Mouse (Mus musculus) embryo, embryonic 11.5 days (tissue): ENCODE measurements around the gene Vmn2r63.
"Not testable (repeated sequence)": the region's sequence is repeated elsewhere in the genome, so short reads cannot be mapped to it uniquely, and the experiment has no call there.

Experiments used
- DNase-seq: peaks from one replicate; pipeline ENCODE4 v3.0.0-alpha.2; 2012; ENCODE audit warnings: low read depth, low spot score

Gene Vmn2r63

DNA sequence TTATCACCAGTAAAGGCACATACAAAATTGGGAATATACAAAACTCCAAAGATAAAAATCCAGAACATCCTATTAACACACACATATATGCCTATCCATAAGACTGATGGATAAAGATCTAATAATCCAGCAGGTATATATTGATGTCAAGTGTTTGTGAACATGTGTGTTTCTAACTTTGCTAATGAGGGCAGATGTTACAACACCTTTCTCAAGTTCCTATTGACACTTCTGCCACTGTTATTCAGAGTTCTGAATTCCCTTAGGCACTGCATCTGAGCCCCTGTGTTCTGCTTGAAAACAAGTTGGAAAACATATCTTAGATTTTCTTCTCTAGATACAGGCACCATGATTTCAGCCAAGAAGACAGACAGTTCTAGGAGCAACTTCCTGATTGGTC, at the start of gene Vmn2r63:
Gene Vmn2r63, minus strand, starts transcription at position 101 of the 400 bp plus-strand sequence.
- DNase-seq: not testable (repeated sequence)

DNA sequence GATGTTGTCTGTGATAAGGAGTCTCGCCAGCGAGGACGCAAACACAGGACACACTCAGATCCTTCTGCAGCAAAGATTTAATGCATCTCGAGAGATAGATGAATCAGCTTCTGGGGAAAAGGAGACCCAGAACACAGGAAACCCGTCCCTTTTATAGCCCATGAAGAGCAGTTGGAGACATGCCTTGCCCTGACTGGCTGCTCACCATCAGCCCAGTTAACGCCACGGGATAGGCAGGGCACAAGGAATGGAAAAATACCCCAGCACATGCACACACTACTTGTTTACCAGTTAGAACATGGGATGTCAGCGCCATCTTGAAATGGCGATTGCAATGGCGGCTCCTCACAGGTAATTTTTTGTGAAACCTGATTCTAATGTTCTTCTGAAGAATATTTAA, 47.1 kb upstream of the Vmn2r63 start:
- DNase-seq: no peak

DNA sequence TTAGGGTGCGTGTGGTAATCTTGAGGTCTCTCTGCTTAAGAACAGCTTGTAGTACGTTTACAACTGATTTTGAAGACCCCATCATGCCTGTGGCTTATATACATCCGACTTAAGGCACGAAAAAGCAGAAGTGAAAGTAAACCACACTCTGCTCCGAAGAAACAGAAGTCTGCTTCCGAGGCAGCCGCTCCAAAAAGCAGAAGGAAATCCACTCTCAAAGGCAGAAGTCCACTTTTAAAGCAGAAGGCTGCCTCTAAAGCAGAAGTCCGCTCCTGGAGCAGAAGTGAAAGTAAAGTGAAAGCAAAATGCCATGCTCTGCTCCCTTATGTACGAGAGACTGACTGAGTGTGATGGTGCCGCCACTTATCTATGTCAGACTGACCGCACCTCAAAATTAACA, 46.5 kb upstream of the Vmn2r63 start:
- DNase-seq: no peak

DNA sequence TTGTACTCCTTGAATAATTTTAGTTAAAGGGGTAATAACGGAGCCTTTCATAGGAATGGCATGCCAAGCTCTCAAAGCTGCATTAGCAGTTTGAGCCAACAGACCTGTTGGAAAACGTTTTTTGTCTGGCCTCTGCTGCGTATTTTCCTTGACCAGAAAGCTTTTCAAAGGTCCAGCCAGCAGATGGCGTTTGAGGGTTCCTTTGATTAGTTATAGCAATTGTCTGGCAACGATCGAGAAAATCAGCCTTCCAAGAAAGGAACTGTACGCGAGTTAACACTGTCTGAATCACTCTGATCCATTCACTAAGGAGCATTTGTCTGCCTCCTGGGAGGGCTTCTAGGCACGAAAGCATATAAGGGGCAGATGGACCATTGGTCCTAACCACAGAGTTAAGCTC, 31.6 kb upstream of the Vmn2r63 start:
- DNase-seq: no peak

DNA sequence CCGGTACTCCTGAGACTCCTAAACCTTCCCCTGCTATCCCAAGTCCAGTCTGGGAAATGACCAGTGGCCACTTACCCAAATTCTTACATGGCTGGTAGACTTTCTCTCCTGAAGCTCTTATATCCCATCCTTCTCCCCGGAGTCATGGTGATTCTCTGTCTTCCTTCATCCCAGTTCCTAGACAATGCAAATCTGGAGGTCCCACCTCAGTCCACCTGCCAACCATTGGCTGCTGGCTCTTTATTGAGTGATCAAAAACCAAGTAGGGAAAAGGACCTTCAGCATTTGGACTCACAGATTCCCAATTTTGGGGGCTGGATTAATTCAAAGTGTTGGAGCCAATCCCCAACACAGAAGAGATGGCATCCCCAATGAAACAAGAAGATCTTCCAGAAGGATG, 35.6 kb downstream of the Vmn2r63 start:
- DNase-seq: not testable (repeated sequence)

DNA sequence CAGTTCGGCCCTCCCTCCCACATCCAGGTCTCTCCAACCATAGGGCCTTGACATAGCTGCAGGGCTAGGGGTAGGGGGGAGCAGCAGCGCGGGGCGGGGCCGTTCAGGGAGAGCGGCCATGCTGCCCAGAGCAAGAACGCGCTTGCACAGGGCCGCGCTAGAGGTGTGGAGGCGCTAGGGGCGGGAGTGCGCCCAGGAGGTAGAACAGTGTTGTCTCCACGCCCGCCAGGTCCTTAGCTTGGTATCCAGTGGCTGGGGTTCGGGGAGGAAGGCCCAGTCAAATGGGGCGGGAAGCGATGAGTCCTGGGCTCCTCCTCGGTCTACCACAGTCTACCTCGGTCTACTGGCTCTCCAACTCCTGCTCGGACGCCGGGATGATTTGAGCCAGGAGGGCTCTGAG, 55.5 kb downstream of the Vmn2r63 start:
- DNase-seq: no peak

DNA sequence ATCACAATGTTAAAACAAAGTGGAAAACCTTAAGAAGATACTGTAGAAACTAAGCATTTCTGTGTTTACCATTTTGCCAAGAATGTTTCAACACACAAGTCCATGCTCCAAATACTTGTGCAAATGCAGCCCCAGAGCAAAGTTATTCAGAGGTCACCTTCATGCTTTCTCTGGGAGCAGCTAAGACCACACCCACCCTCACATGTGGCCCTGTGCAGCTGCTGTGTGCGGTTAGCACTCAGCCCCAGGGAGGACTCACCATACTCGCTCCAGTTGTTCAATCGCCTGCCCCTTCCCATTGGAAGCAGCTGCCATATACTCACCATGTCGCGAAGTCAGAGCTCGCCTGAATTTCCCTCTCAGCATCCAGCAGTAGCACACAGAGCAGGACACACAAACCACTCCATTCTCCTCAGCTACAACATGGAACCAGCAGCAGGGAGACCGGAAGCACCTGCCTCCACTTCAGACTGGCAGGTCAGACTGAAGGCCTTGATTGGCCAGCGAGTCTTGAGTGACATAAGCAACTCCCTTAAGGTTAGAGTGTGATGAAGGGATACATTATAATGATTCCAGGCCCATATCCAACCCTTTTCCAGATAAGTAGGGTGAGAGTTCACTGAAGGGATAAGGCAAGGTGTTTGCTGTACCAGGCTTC, 66.7 kb downstream of the Vmn2r63 start, which contains the start of gene Gm2381:
Gene Gm2381, minus strand, starts transcription at position 434 of the 658 bp plus-strand sequence.
- DNase-seq: not testable (repeated sequence)
